Mouse (Mus musculus) embryo, embryonic 11 days (tissue): ENCODE measurements at regions not wholly inside any gene's neighbourhood (a gene's known extent, or its start where the extent isn't known, plus 50 kb on each side); places are given as distances from the start of the nearest gene placed in this dataset.

ENCODE experiments used
- DNase-seq: peaks from one replicate; pipeline ENCODE4 v3.0.0-alpha.2; 2015

DNA sequence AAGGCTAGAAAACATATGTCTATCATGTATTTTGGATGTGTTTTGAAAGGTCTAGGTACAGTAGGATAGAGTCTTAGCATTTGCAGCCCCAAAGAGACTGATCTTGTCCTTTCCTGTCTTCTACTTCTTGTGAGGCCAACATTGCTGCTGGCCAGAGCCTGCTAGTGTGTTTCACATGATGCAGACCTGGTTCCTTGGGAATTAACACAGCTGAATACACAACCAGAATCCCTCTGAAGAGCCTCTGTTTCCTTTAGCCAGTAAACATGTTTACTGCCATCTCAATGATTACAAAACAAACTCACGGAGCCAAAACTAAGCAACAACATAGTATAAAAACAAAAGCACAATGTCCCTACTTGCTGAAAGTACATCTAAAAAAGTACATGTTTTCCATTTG is 598.9 kb downstream of the 9430069I07Rik start:
- DNase-seq: no peak
